In the genomic region with DNA sequence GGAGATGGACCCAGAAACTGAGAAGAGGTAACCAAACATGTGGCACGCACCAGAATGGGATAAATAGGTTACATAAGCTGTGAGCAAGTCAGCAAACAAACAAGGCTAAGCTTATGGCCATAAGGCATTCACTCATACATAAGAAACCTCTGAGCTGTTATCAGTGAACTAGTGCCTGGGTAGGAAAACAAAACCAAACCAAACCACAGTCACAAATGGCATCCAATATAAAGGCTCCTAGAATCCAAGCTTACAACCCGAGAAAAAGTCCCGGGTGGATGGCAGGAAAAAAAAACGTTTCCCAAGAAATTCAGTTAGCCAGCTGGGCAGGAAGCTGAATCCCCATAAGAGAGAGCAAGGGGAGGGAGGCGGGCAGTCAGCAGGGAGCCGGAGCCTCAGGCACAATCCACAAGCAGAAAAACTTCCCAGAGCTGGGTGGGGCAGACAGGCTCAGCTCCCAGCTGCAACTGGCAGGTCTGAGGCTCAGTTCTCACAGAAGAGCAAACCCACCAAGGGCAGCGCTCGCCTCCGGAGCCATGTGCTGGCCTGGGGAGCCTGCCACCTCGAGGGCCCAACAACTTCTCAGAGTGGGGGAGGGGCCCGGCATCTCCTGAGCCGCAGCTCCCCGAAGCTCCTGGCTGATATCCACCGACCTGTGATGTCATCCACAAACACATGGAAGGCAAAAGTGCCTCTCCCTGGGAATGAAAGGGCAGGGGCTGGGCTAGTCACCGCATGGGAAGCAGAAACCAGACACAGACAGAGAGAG, we compare ENCODE assay signal across 8 mouse cellular contexts. TPM values are rescaled to one million over a fixed set of nuclear protein-coding genes. Genes with fewer than 3 reads are reported as not detected.
DNase-seq lines count a peak whose midpoint lies in the region; ATAC-seq and TF ChIP-seq lines count a peak whose summit lies in the region.

No protein-coding gene starts in this region.

- WGBS in intestine, embryonic 14.5 days: 5% methylated on average over 15 of the region's 15 CpGs
- 5% methylated on average over 15 of the region's 15 CpGs for WGBS in limb, embryonic 15.5 days
- 9% methylated on average over 15 of the region's 15 CpGs for WGBS in midbrain, postnatal 0 days

- peak; percentile 88 to 95 for DNase-seq in adrenal gland, adult (ENCODE audit: inconsistent age in 2 of 2, low spot score in 1 of 2)
- DNase-seq in cerebellum, postnatal 36 days: peak; percentile 72
- peak; percentile 78 for DNase-seq in gastrocnemius, postnatal 25 days
- DNase-seq in intestine, embryonic 14.5 days (ENCODE audit: low spot score): peak; percentile 88
- peak; percentile 54 for DNase-seq in midbrain, postnatal 0 days (ENCODE audit: low spot score)
- DNase-seq in urinary bladder, adult 2 months (ENCODE audit: low spot score): peak; percentile 45

- H3K4me3 ChIP-seq in intestine, embryonic 14.5 days (ENCODE audit: low read depth, low read length): peak overlapping the region; percentile 24
- H3K4me3 ChIP-seq in limb, embryonic 15.5 days: peak overlapping the region; percentile 31
- H3K4me3 ChIP-seq in midbrain, postnatal 0 days (ENCODE audit: low read depth, low read length): no peak overlapping the region

- ATAC-seq in intestine, embryonic 14.5 days (replicated peaks; ENCODE audit: low FRiP score, low TSS enrichment, low read depth): peak; percentile 89
- peak; percentile 84 for ATAC-seq in limb, embryonic 15.5 days (ENCODE audit: insufficient number of reproducible peaks, low FRiP score, low TSS enrichment, low read depth)
- peak; percentile 41; the same call in 1 of the 2 replicates for ATAC-seq in midbrain, postnatal 0 days (ENCODE audit: low FRiP score)
- no peak for ATAC-seq in megakaryocyte, adult 5-6 weeks (ENCODE audit: poor library complexity, severe bottlenecking)

- no peak for TF ChIP-seq CTCF in midbrain, postnatal 0 days (IDR thresholded peaks at IDR 0.05)

- H3K36me3 ChIP-seq in intestine, embryonic 14.5 days (ENCODE audit: control insufficient read depth, insufficient read depth, low read length): no peaks in the 10 kb centered on the region
- peaks cover 13% of the 10 kb centered on the region for H3K36me3 ChIP-seq in limb, embryonic 15.5 days
- peaks cover 19% of the 10 kb centered on the region; the same call in 1 of the 2 replicates for H3K36me3 ChIP-seq in midbrain, postnatal 0 days (ENCODE audit: insufficient read depth, low read length)

- peak overlapping the region; percentile 49 for H3K9ac ChIP-seq in intestine, embryonic 14.5 days (ENCODE audit: low read length)
- H3K9ac ChIP-seq in limb, embryonic 15.5 days: no peak overlapping the region; the same call in 1 of the 2 replicates
- no peak overlapping the region for H3K9ac ChIP-seq in midbrain, postnatal 0 days (replicated peaks; ENCODE audit: low read length, poor library complexity, severe bottlenecking)

- H3K9me3 ChIP-seq in intestine, embryonic 14.5 days (ENCODE audit: control insufficient read depth, low read length): no peaks in the 10 kb centered on the region
- H3K9me3 ChIP-seq in limb, embryonic 15.5 days: no peaks in the 10 kb centered on the region
- H3K9me3 ChIP-seq in midbrain, postnatal 0 days (ENCODE audit: low read length): no peaks in the 10 kb centered on the region

- peaks cover 10% of the 10 kb centered on the region; the same call in 1 of the 2 replicates for H3K4me1 ChIP-seq in intestine, embryonic 14.5 days (replicated peaks; ENCODE audit: control insufficient read depth, insufficient read depth, low read length)
- peaks cover 19% of the 10 kb centered on the region for H3K4me1 ChIP-seq in limb, embryonic 15.5 days
- no peaks in the 10 kb centered on the region for H3K4me1 ChIP-seq in midbrain, postnatal 0 days (ENCODE audit: insufficient read depth, low read length)

- peak overlapping the region; percentile 85 for H3K27ac ChIP-seq in intestine, embryonic 14.5 days (ENCODE audit: low read depth)
- H3K27ac ChIP-seq in limb, embryonic 15.5 days: peak overlapping the region; percentile 90
- peak overlapping the region; percentile 51 for H3K27ac ChIP-seq in midbrain, postnatal 0 days (ENCODE audit: low read depth, low read length)

- H3K27me3 ChIP-seq in intestine, embryonic 14.5 days (replicated peaks; ENCODE audit: control insufficient read depth, insufficient read depth, low read length): no peaks in the 10 kb centered on the region
- no peaks in the 10 kb centered on the region for H3K27me3 ChIP-seq in limb, embryonic 15.5 days
- no peaks in the 10 kb centered on the region for H3K27me3 ChIP-seq in midbrain, postnatal 0 days (ENCODE audit: insufficient read depth, low read length)

- H3K4me2 ChIP-seq in intestine, embryonic 14.5 days (ENCODE audit: low read length): peak overlapping the region; percentile 47
- H3K4me2 ChIP-seq in limb, embryonic 15.5 days: peak overlapping the region; percentile 49
- H3K4me2 ChIP-seq in midbrain, postnatal 0 days (ENCODE audit: low read depth, low read length, poor library complexity, severe bottlenecking): peak overlapping the region; percentile 25

RNA-seq across cellular contexts. Expression of gene Bcl7c, which starts 17.3 kb away (rescaled TPM):
- total RNA-seq in gastrocnemius, postnatal 25 days (2021): 10 to 100 TPM; 41.2 to 41.7 TPM
- polyA plus RNA-seq in intestine, embryonic 14.5 days (2014; fragmentation: Nextera tagmentation; extraction: Ambion mirVana): 50.3 and 56.4 TPM in 2 replicates
- polyA plus RNA-seq in limb, embryonic 15.5 days (2015; fragmentation: Nextera tagmentation; extraction: Ambion mirVana): 81.1 and 90.5 TPM in 2 replicates
- total RNA-seq in midbrain, postnatal 0 days (2014; rRNA removed): 115 and 131 TPM in 2 replicates
- polyA plus RNA-seq in midbrain, postnatal 0 days (2015; fragmentation: Nextera tagmentation; extraction: Ambion mirVana): 41.3 and 49.2 TPM in 2 replicates
- polyA plus RNA-seq in urinary bladder, adult 2 months (2012; rRNA removed): 26.0 and 30.3 TPM in 2 replicates
- 30.2 and 37.4 TPM in 2 replicates for total RNA-seq in megakaryocyte, adult 5-6 weeks (2015)
- 8.6 and 16.6 TPM in 2 replicates for total RNA-seq in megakaryocyte, adult 5-6 weeks (2017)

RNA-seq across cellular contexts. Expression of gene Ctf1, which starts 21.1 kb away (rescaled TPM):
- total RNA-seq in gastrocnemius, postnatal 25 days (2021): 10 to 100 TPM; 13.8 to 15.1 TPM
- 13.6 and 14.0 TPM in 2 replicates for polyA plus RNA-seq in intestine, embryonic 14.5 days (2014; fragmentation: Nextera tagmentation; extraction: Ambion mirVana)
- 25.3 and 28.7 TPM in 2 replicates for polyA plus RNA-seq in limb, embryonic 15.5 days (2015; fragmentation: Nextera tagmentation; extraction: Ambion mirVana)
- 5.5 and 5.6 TPM in 2 replicates for total RNA-seq in midbrain, postnatal 0 days (2014; rRNA removed)
- 3.2 and 3.8 TPM in 2 replicates for polyA plus RNA-seq in midbrain, postnatal 0 days (2015; fragmentation: Nextera tagmentation; extraction: Ambion mirVana)
- 11.0 and 13.7 TPM in 2 replicates for polyA plus RNA-seq in urinary bladder, adult 2 months (2012; rRNA removed)
- total RNA-seq in megakaryocyte, adult 5-6 weeks (2015): 0.16 TPM in 1 of 2 replicates, not detected in the other
- 0.29 TPM in 1 of 2 replicates, not detected in the other for total RNA-seq in megakaryocyte, adult 5-6 weeks (2017)

RNA-seq across cellular contexts. Expression of gene Ctf2, which starts 40.6 kb away (rescaled TPM):
- not detected for total RNA-seq in gastrocnemius, postnatal 25 days (2021)
- polyA plus RNA-seq in intestine, embryonic 14.5 days (2014; fragmentation: Nextera tagmentation; extraction: Ambion mirVana): 0.27 and 0.30 TPM in 2 replicates
- polyA plus RNA-seq in limb, embryonic 15.5 days (2015; fragmentation: Nextera tagmentation; extraction: Ambion mirVana): 0.19 and 0.44 TPM in 2 replicates
- total RNA-seq in midbrain, postnatal 0 days (2014; rRNA removed): not detected in 2 replicates
- not detected in 2 replicates for polyA plus RNA-seq in midbrain, postnatal 0 days (2015; fragmentation: Nextera tagmentation; extraction: Ambion mirVana)
- not detected in 2 replicates for polyA plus RNA-seq in urinary bladder, adult 2 months (2012; rRNA removed)
- not detected in 2 replicates for total RNA-seq in megakaryocyte, adult 5-6 weeks (2015)
- not detected in 2 replicates for total RNA-seq in megakaryocyte, adult 5-6 weeks (2017)

RNA-seq across cellular contexts. Expression of gene Fbxl19, which starts 52.9 kb away (rescaled TPM):
- total RNA-seq in gastrocnemius, postnatal 25 days (2021): 1 to 10 TPM; 1.9 to 2.4 TPM
- polyA plus RNA-seq in intestine, embryonic 14.5 days (2014; fragmentation: Nextera tagmentation; extraction: Ambion mirVana): 3.3 and 4.2 TPM in 2 replicates
- polyA plus RNA-seq in limb, embryonic 15.5 days (2015; fragmentation: Nextera tagmentation; extraction: Ambion mirVana): 4.3 and 4.4 TPM in 2 replicates
- total RNA-seq in midbrain, postnatal 0 days (2014; rRNA removed): 207 and 221 TPM in 2 replicates
- polyA plus RNA-seq in midbrain, postnatal 0 days (2015; fragmentation: Nextera tagmentation; extraction: Ambion mirVana): 5.9 and 8.3 TPM in 2 replicates
- 14.5 and 15.5 TPM in 2 replicates for polyA plus RNA-seq in urinary bladder, adult 2 months (2012; rRNA removed)
- 2.1 TPM in 2 replicates for total RNA-seq in megakaryocyte, adult 5-6 weeks (2015)
- 5.8 and 6.2 TPM in 2 replicates for total RNA-seq in megakaryocyte, adult 5-6 weeks (2017)
